Mouse (Mus musculus) ES-Bruce4 (cell line): ENCODE measurements around the gene Myo1e. TPM values are rescaled to one million over a fixed set of nuclear protein-coding genes. Genes with fewer than 3 reads are reported as not detected.

Experiments
- H3K27ac ChIP-seq: 2 replicates; pipeline ENCODE4 v1.5.1; 2012; ENCODE audit warnings: low read length, inconsistent platforms; ENCODE audit not compliant: insufficient read depth
- H3K27me3 ChIP-seq: 2 replicates; pipeline ENCODE4 v1.6.1; 2012; ENCODE audit warnings: mild to moderate bottlenecking, low read length, inconsistent platforms; ENCODE audit not compliant: control insufficient read depth, poor library complexity, insufficient read depth, severe bottlenecking
- H3K36me3 ChIP-seq: 2 replicates; pipeline ENCODE4 v1.6.1; 2012; ENCODE audit warnings: inconsistent platforms, mild to moderate bottlenecking, low read length, moderate library complexity; ENCODE audit not compliant: control insufficient read depth, poor library complexity, insufficient read depth, severe bottlenecking
- H3K4me1 ChIP-seq: one replicate; pipeline ENCODE4 v1.8.1; 2011; ENCODE audit warnings: low read length; ENCODE audit not compliant: control insufficient read depth, insufficient read depth
- H3K4me3 ChIP-seq: 2 replicates; pipeline ENCODE4 v1.5.1; 2011; ENCODE audit warnings: low read depth, mild to moderate bottlenecking, low read length
- H3K9ac ChIP-seq: 2 replicates; pipeline ENCODE4 v1.6.1; 2012; ENCODE audit warnings: low read depth, mild to moderate bottlenecking, inconsistent platforms; ENCODE audit not compliant: poor library complexity, severe bottlenecking
- H3K9me3 ChIP-seq: replicated peaks from 2 replicates; pipeline ENCODE4 v1.6.1; 2012; ENCODE audit warnings: mild to moderate bottlenecking, low read length, inconsistent platforms; ENCODE audit not compliant: control insufficient read depth, poor library complexity, insufficient read depth, severe bottlenecking
- CTCF ChIP-seq: IDR thresholded peaks from one replicate; pipeline ENCODE4 v1.8.1; 2011; ENCODE audit warnings: low read depth, low read length
- EP300 ChIP-seq: IDR thresholded peaks from 2 replicates; pipeline ENCODE4 v1.6.1; 2011; ENCODE audit warnings: low read depth, low read length; ENCODE audit not compliant: insufficient read depth
- POLR2A ChIP-seq: IDR thresholded peaks from one replicate; pipeline ENCODE4 v1.8.1; 2011; ENCODE audit warnings: low read length; ENCODE audit not compliant: insufficient read depth
- polyA plus RNA-seq: library from polyadenylated mRNA; stranded (reverse); fragments of >200 nt; gene quantifications from 2 replicates; pipeline ENCODE4 v1.2.4, GENCODE M21; 2011; ENCODE audit warnings: low read depth; ENCODE audit not compliant: missing spikeins, insufficient read depth, insufficient read length

Gene Myo1e
- polyA plus RNA-seq, 1 experiment = 51.6 TPM

GRCm38 (mm10) chr9:70245040-70245439 lies 37.9 kb downstream of the Myo1e start:
- Histone ChIP-seq H3K4me1 (peaks cover 9% of the 10 kb centered on the region), H3K9me3 (no peaks in the 10 kb centered on the region), H3K27ac (no peak overlapping the region), H3K4me3 (no peak overlapping the region), H3K36me3 (no peaks in the 10 kb centered on the region), H3K27me3 (no peaks in the 10 kb centered on the region), H3K9ac (no peak overlapping the region)
- TF ChIP-seq EP300 (no peak), POLR2A (no peak), CTCF (no peak)

GRCm38 (mm10) chr9:70246427-70246826 lies 39.3 kb downstream of the Myo1e start:
- Histone ChIP-seq H3K4me1 (peaks cover 11% of the 10 kb centered on the region), H3K36me3 (no peaks in the 10 kb centered on the region), H3K27me3 (no peaks in the 10 kb centered on the region), H3K4me3 (peak overlapping the region; percentile 24; the same call in 1 of the 2 replicates), H3K9ac (no peak overlapping the region), H3K27ac (no peak overlapping the region), H3K9me3 (no peaks in the 10 kb centered on the region)
- TF ChIP-seq EP300 (no peak), CTCF (no peak), POLR2A (no peak)

GRCm38 (mm10) chr9:70248046-70248445 lies 40.9 kb downstream of the Myo1e start:
- Histone ChIP-seq H3K9me3 (no peaks in the 10 kb centered on the region), H3K9ac (no peak overlapping the region), H3K36me3 (no peaks in the 10 kb centered on the region), H3K4me3 (no peak overlapping the region), H3K4me1 (peaks cover 15% of the 10 kb centered on the region), H3K27ac (peak overlapping the region; percentile 92), H3K27me3 (no peaks in the 10 kb centered on the region)
- TF ChIP-seq POLR2A (no peak), EP300 (no peak), CTCF (no peak)

- H3K36me3 ChIP-seq = no peaks in the 10 kb centered on the region
- TF ChIP-seq EP300 (peak; percentile 84; the same call in 1 of the 2 replicates), CTCF (no peak)
- no peaks in the 10 kb centered on the region for H3K27me3 ChIP-seq
- H3K27ac ChIP-seq = peak overlapping the region; percentile 70
- H3K9ac ChIP-seq = no peak overlapping the region
- no peak overlapping the region for H3K4me3 ChIP-seq
- H3K4me1 ChIP-seq = peaks cover 15% of the 10 kb centered on the region
- H3K9me3 ChIP-seq = no peaks in the 10 kb centered on the region
Observed at GRCm38 (mm10) chr9:70248826-70249225, 41.7 kb downstream of the Myo1e start.

GRCm38 (mm10) chr9:70249881-70250681 lies 42.9 kb downstream of the Myo1e start:
- no peaks in the 10 kb centered on the region for H3K36me3 ChIP-seq
- H3K4me3 ChIP-seq = no peak overlapping the region
- peaks cover 16% of the 10 kb centered on the region for H3K4me1 ChIP-seq
- peak overlapping the region; percentile 70 for H3K27ac ChIP-seq
- H3K27me3 ChIP-seq = no peaks in the 10 kb centered on the region
- H3K9ac ChIP-seq = no peak overlapping the region
- TF ChIP-seq CTCF = no peak
- TF ChIP-seq POLR2A = no peak
- no peak for TF ChIP-seq EP300
- no peaks in the 10 kb centered on the region for H3K9me3 ChIP-seq

GRCm38 (mm10) chr9:70251441-70251985 lies 44.4 kb downstream of the Myo1e start:
- TF ChIP-seq EP300 (no peak), POLR2A (no peak), CTCF (no peak)
- peak overlapping the region; percentile 15; the same call in 1 of the 2 replicates for H3K9ac ChIP-seq
- H3K27me3 ChIP-seq = no peaks in the 10 kb centered on the region
- H3K36me3 ChIP-seq = no peaks in the 10 kb centered on the region
- H3K27ac ChIP-seq = peak overlapping the region; percentile 62; the same call in 1 of the 2 replicates
- peaks cover 16% of the 10 kb centered on the region for H3K4me1 ChIP-seq
- no peaks in the 10 kb centered on the region for H3K9me3 ChIP-seq
- H3K4me3 ChIP-seq = no peak overlapping the region; the same call in 1 of the 2 replicates
